Mouse (Mus musculus) CH12.LX (cell line): ENCODE data around the gene Vapb.

ENCODE experiments used
- CHD2 ChIP-seq: IDR thresholded peaks from 2 replicates; pipeline ENCODE4 v1.6.1; 2011; ENCODE audit warnings: low read length, improper control_type of control experiment
- CTCF ChIP-seq, 2 experiments: IDR thresholded peaks in 1 of 2; conservative IDR thresholded peaks in 1 of 2; 2 replicates each; pipeline ENCODE4 v1.5.1; 2011 to 2012; ENCODE audit warnings: low read depth in 2 of 2, low read length in 2 of 2, improper control_type of control experiment in 1 of 2, inconsistent platforms in 1 of 2, mild to moderate bottlenecking in 1 of 2, moderate library complexity in 1 of 2
- EP300 ChIP-seq: IDR thresholded peaks from 2 replicates; pipeline ENCODE4 v1.6.1; 2011; ENCODE audit warnings: low read length, improper control_type of control experiment
- HCFC1 ChIP-seq: IDR thresholded peaks from 2 replicates; pipeline ENCODE4 v1.6.1; 2012; ENCODE audit warnings: low read depth, mild to moderate bottlenecking, inconsistent platforms, low read length, improper control_type of control experiment
- KAT2A ChIP-seq: IDR thresholded peaks from 2 replicates; pipeline ENCODE4 v1.6.1; 2012; ENCODE audit warnings: low read length, improper control_type of control experiment, inconsistent platforms; ENCODE audit not compliant: insufficient replicate concordance
- MAFK ChIP-seq: IDR thresholded peaks from 2 replicates; pipeline ENCODE4 v1.6.1; 2011; ENCODE audit warnings: low read length, improper control_type of control experiment; ENCODE audit not compliant: insufficient replicate concordance
- MAX ChIP-seq: IDR thresholded peaks from 2 replicates; pipeline ENCODE4 v1.6.1; 2011; ENCODE audit warnings: low read length, improper control_type of control experiment
- NRF1 ChIP-seq: IDR thresholded peaks from 2 replicates; pipeline ENCODE4 v1.6.1; 2014; ENCODE audit warnings: low read depth, mild to moderate bottlenecking, inconsistent platforms, low read length, improper control_type of control experiment, moderate library complexity
- USF1 ChIP-seq: IDR thresholded peaks from 2 replicates; pipeline ENCODE4 v1.6.1; 2014; ENCODE audit warnings: low read depth, mild to moderate bottlenecking, inconsistent platforms, low read length, improper control_type of control experiment

GRCm38 (mm10) chr2:173828134-173828533 lies 90.8 kb downstream of the Vapb start:
- no peak for TF ChIP-seq NRF1
- TF ChIP-seq CTCF (conservative IDR thresholded peaks at IDR 0.05 in 1 of 2, IDR thresholded peaks at IDR 0.05 in 1 of 2; ENCODE audit: low read depth in 2 of 2, low read length in 2 of 2), result no peak
- TF ChIP-seq EP300, result no peak
- no peak for TF ChIP-seq HCFC1
- no peak for TF ChIP-seq CHD2
- no peak for TF ChIP-seq KAT2A
- no peak for TF ChIP-seq MAX
- TF ChIP-seq USF1, result no peak
- no peak for TF ChIP-seq MAFK
